Mouse (Mus musculus): ENCODE measurements around the gene Tfeb.

Tfeb gene

GRCm38 (mm10) chr17:47754246-47754645 lies 17.4 kb downstream of the Tfeb start:
- DNase-seq, result peak; percentile 80

DNA sequence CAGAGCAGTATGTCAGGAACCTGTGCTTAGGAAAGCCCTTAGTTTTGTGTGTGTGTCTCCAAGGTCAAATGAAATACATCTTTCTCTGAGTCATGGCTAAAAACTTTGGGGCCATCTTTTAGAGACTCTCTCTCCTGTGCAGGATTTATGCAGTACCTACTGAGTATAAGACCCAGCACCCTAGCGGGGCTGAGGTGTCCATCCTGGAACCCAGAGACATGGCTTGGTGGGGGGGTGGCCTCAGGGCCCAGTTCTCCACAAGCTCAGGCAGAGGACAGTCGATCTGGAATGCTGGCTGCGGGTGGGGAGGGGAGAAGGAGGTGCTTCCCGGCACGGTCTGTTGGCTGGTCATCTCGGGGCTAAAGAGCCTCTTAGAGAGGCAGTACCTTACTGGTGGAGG lies 19.5 kb downstream of the Tfeb start:
- DNase-seq, result no peak

DNA sequence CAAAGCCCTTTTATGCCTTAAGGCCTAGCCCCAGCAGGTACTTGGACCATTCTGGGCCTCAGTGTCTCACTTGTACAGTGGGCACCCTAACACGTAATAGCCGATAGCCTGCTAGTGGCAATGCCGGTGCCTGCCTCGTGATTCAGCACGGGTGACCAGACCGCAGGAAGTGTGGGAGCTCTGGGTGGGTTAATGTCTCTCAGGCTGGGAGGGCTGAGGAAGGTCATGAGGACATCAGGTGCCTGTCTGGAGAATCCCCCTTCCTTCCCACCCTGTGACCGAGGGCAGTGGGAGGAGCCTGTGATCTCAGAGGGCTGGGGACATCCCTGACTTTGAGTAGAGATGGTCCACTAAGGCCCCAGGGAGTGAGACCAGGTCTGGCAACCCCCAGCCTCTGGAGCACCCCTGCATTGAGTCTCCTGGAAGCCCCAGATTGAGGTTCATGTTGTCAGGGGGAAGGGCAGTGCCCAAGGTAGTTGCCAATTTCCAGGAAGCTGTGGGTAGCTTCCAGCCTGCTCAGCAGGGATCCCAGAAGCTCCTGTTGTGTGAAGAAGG lies 20.3 kb downstream of the Tfeb start:
- peak; percentile 75 for DNase-seq

- peak; percentile 78 for DNase-seq
Measured at GRCm38 (mm10) chr17:47759702-47760410, 23.0 kb downstream of the Tfeb start.

GRCm38 (mm10) chr17:47762028-47762427 lies 25.2 kb downstream of the Tfeb start:
- DNase-seq, result no peak

DNA sequence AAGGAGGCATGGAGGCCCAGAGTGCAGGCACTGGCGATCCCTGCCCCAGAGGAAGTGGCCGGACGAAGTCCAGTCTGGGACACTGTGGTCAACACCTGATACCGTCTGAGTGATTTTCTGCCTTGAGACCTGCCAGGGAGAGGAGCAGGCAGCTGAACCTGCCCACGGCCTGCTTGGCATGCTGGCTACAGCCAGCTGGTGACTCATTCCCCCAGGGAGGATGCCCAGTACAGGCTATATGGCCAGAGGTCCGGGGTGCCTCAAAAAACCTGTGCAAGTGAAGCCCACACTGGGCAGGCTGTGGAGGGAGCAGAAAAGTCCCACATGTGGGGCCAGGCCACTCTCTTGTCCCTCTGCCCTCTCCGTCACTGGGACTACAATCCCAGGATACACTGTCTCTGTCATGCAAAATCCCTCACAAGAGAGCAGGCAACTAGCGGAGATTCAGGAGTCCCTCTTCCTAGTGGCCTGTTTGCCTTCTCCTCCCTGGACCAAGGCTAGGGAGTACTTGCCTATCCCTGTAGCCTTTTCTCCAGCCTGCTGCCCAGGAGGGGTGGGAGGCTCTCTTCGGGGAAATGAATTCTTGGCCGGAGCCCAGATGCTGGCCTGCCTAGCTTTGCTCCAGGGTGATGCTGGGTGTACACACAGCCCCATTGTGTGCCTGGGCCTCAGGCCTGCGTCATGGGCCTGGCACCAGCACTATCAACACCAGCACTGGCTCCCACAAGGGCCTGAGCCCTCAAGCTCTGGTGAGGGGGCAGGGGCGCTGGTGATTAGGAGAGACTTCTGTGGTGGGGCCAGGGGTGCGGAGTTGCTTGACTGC lies 25.9 kb downstream of the Tfeb start:
- peak; percentile 95 for DNase-seq

GRCm38 (mm10) chr17:47765986-47766385 lies 29.2 kb downstream of the Tfeb start:
- DNase-seq, result no peak

- no peak for DNase-seq
Measured at GRCm38 (mm10) chr17:47766407-47767043, 29.7 kb downstream of the Tfeb start.

DNA sequence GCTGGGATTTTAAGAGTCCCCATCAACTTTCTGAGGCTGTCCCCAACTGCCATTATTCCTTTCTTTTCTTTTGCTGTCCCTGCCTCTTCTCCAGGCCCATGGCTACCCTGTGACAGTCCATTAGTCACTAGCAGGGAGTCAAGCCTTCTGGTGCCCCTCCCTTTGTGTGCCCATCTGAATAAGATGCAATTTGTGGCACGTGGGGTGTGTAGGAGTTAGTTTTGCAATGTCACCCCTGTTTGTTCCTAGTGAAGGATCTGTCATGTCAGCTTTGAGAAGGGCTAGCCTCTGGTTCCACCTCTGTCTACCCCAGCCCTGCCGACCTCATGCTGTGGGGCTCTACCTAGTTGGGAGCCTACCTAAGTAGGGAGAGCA lies 30.2 kb downstream of the Tfeb start:
- no peak for DNase-seq

- no peak for DNase-seq
Measured at GRCm38 (mm10) chr17:47767456-47768141, 30.8 kb downstream of the Tfeb start.

GRCm38 (mm10) chr17:47768707-47769276 lies 32.0 kb downstream of the Tfeb start:
- peak; percentile 87 for DNase-seq

DNA sequence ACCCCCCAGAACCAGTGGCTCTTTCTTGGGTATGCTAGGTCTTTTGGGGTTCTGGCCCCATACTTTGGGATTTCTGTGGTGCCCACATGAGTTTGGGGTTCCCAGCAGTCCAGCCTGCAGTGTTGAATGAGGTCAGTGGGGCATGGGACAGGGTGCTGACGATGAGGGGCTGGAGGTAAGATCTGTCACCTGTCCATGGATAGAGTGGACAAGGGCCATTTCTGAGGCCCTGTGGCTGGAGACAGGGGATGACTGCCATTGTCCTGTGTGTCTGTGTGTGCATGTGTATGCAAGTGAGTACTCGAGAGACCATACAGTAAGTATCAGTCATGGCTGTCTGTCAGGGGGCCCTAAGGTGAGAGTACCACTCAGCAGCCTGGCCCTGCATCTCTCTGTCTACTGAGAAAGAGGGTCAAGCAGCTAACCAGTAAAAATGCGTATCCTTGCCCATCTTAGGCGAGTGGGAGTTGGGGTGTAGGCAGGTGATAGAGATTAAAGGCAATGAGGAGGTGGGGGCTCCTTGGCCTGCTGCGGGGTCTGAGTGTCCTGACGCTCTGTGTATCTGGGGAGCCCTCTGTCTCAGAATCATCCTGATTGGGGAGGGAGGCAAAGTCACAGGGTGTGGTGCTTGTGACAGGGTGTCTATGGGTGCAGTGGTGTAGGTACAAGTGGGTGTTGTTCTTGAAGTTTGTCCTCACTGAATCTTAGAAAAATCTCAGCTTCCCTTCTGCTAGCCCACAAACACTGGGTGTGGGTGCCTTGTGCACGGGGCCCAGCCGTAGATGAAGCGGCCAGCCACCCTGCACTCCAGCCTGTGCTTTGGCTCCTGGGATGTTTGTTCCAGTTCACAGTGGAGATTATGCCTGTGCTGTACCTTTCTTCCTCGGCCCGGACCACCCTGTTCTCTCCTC lies 32.8 kb downstream of the Tfeb start:
- no peak for DNase-seq

DNA sequence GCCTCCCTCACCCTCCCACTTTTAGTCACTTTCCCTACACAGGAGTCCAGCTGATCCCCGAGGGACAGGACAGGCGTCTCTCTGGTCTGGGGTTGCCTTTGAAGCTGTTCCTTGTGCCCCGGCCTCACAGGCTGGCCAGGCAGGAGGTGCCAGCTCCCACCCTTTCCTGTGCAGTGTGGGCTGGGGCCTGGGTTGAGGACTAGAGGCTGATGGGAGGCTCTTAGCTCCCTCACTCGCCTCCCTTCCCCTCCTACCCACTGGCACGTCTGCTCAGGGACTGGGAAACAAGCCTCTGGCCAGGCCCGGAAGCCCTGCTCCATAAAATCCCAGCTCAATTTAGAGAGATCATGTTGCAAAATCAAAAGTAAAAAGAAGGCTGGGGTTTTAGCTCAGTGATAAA lies 36.8 kb downstream of the Tfeb start:
- DNase-seq, result no peak

- DNase-seq, result no peak
Measured at GRCm38 (mm10) chr17:47777141-47777540, 40.3 kb downstream of the Tfeb start.

DNA sequence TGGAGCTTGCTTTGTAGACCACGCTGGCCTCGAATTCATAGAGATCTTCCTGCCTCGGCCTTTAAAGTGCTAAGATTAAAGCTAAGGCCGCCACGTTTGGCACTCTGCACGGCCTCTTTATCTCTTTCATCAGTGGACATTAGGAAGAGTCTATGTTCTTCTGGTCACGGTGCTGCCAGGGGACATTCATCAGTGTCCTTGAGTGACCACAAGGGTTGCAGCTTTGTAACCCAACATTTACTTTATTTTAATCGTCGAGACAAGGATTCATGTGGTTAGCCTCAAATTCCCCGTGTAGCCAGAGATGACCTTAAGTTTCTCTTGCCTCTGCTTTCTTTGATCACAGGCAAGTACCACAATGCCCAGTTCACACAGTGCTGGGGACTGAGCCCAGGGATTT lies 43.6 kb downstream of the Tfeb start:
- no peak for DNase-seq

DNA sequence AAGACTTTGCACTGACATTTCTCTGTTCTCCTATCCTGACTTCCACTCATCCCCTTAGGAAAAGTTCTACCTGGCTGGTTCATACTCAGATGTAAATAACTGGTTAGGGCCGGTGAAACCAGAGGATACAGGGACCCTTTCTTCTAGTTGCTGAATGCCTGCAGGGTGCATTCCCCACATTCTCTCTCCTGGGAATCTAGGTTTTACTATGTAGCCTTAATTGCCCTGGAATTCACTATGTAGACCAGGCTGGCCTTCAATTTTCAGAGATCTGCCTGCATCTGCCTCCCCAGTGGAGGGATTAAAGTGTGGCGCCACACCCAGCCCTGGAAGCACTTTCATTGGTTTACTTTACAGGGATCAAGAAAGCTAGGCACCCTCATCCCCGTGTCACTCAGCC lies 45.7 kb downstream of the Tfeb start:
- DNase-seq, result no peak

- DNase-seq, result peak; percentile 59
Measured at GRCm38 (mm10) chr17:47783445-47784223, 46.8 kb downstream of the Tfeb start.

GRCm38 (mm10) chr17:47784411-47784810 lies 47.6 kb downstream of the Tfeb start:
- no peak for DNase-seq

GRCm38 (mm10) chr17:47787632-47788031 lies 50.8 kb downstream of the Tfeb start:
- no peak for DNase-seq

DNA sequence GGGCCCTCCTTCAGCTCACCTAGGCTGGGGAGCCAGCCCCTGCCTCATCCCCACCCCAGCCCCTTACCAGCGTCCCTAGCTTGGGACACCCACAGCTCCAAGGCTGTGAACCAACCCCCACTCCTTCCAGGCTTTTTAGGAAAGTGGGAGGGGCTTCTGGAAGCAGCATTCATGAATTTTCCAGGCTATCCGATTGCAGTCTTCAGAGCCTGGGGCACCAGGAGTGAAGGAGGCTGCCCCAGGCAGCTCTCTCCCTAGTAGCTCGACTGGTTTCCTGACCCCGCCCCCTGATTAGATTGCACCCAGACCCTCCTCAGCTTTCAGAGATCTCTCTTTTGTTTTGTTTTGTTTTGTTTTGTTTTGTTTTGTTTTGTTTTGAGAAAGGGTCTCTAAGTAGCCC lies 51.5 kb downstream of the Tfeb start:
- no peak for DNase-seq

GRCm38 (mm10) chr17:47788996-47789395 lies 52.2 kb downstream of the Tfeb start:
- no peak for DNase-seq
